Mouse (Mus musculus) ES-E14 (cell line): ENCODE measurements at regions not wholly inside any gene's neighbourhood (a gene's known extent, or its start where the extent isn't known, plus 50 kb on each side); places are given as distances from the start of the nearest gene placed in this dataset.

Experiments used
- CHD2 ChIP-seq: IDR thresholded peaks from 2 replicates; pipeline ENCODE4 v1.6.1; 2014; ENCODE audit warnings: mild to moderate bottlenecking, low read depth, low read length, inconsistent platforms
- HCFC1 ChIP-seq: IDR thresholded peaks from 2 replicates; pipeline ENCODE4 v1.6.1; 2012; ENCODE audit warnings: low read length, inconsistent platforms, borderline replicate concordance; ENCODE audit not compliant: insufficient read depth
- MAFK ChIP-seq: IDR thresholded peaks from 2 replicates; pipeline ENCODE4 v1.6.1; 2014; ENCODE audit warnings: mild to moderate bottlenecking, low read depth, low read length, inconsistent platforms; ENCODE audit not compliant: insufficient read depth
- ZC3H11A ChIP-seq: IDR thresholded peaks from 2 replicates; pipeline ENCODE4 v1.6.1; 2012; ENCODE audit warnings: low read depth, mild to moderate bottlenecking, inconsistent platforms, low read length, borderline replicate concordance
- ZNF384 ChIP-seq: IDR thresholded peaks from 2 replicates; pipeline ENCODE4 v1.6.1; 2012; ENCODE audit warnings: low read depth, low read length, inconsistent platforms

GRCm38 (mm10) chr3:118435248-118435647 is 126.7 kb upstream of the Dpyd start:
- no peak for TF ChIP-seq ZNF384
- TF ChIP-seq HCFC1: no peak
- no peak for TF ChIP-seq ZC3H11A
- no peak for TF ChIP-seq CHD2
- TF ChIP-seq MAFK: no peak
